Mouse (Mus musculus) embryonic facial prominence, embryonic 15.5 days (tissue): Measurements from ENCODE around the gene Tmem50a. TPM values are rescaled to one million over a fixed set of nuclear protein-coding genes. Genes with fewer than 3 reads are reported as not detected.

ENCODE experiments used
- polyA plus RNA-seq: library from polyadenylated mRNA; unstranded; fragments of >200 nt; fragmentation: Nextera tagmentation; extraction: Ambion mirVana; gene quantifications from 2 replicates; pipeline ENCODE4 v1.2.1, GENCODE M21; 2015

Tmem50a gene
- polyA plus RNA-seq, 1 experiment from 2014 or later = 193 TPM

Other genes with a start within 250 kb of the Tmem50a start
- 5.0 and 5.6 TPM in 2 replicates for gene Man1c1, start 210.7 kb downstream of the Tmem50a start, polyA plus RNA-seq
- 36.7 and 37.6 TPM in 2 replicates for gene Ldlrap1, start 147.0 kb downstream of the Tmem50a start, polyA plus RNA-seq
- gene Maco1, start 61.7 kb downstream of the Tmem50a start, polyA plus RNA-seq = 45.3 and 47.0 TPM in 2 replicates
- 2.3 and 2.9 TPM in 2 replicates for gene Rhd, start 50.5 kb downstream of the Tmem50a start, polyA plus RNA-seq
- gene Rsrp1, start 8.6 kb upstream of the Tmem50a start, polyA plus RNA-seq = 505 and 540 TPM in 2 replicates
- gene Syf2, start 15.9 kb upstream of the Tmem50a start, polyA plus RNA-seq = 77.8 and 83.6 TPM in 2 replicates
- gene Runx3, start 205.6 kb upstream of the Tmem50a start, polyA plus RNA-seq = 2.9 and 3.2 TPM in 2 replicates